Mouse (Mus musculus): ENCODE results near the gene Chst3. TPM values are rescaled to one million over a fixed set of nuclear protein-coding genes. Genes with fewer than 3 reads are reported as not detected.
"Not testable (repeated sequence)": the region's sequence is repeated elsewhere in the genome, so short reads cannot be mapped to it uniquely, and the experiment has no call there.

The Chst3 gene
- polyA plus RNA-seq, 1 experiment from 2014 or later: 3.7 TPM

DNA sequence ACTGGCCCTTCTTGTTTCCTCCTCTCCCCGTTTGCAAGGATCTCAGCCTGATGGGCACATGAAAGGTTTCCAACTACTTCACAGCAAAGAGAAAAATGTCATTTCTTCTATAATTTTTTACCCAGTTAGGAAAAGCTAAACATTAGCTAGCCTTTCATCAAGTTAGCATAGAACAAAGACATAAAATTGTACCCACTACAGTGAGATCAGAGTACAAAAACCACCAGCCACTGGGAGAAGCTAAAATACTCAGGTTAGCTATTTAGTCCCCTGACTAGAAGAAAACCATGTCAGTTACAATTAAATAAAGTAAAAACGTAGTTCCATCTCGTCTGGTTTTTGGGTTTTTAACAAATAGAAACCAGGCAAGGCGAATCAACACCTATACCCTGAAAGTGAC, 8.6 kb upstream of the Chst3 start:
- Histone ChIP-seq H3K36me3 (no peaks in the 10 kb centered on the region), H3K9me3 (no peaks in the 10 kb centered on the region), H3K9ac (no peak overlapping the region), H3K27me3 (no peaks in the 10 kb centered on the region), H3K4me3 (no peak overlapping the region), H3K4me1 (no peaks in the 10 kb centered on the region), H3K27ac (no peak overlapping the region), H3K4me2 (replicated peaks) (no peak overlapping the region)
- whole genome bisulfite sequencing: 57% methylated on average over 4 of the region's 4 CpGs
- no peak for ATAC-seq (ENCODE audit: low FRiP score, low read depth)

DNA sequence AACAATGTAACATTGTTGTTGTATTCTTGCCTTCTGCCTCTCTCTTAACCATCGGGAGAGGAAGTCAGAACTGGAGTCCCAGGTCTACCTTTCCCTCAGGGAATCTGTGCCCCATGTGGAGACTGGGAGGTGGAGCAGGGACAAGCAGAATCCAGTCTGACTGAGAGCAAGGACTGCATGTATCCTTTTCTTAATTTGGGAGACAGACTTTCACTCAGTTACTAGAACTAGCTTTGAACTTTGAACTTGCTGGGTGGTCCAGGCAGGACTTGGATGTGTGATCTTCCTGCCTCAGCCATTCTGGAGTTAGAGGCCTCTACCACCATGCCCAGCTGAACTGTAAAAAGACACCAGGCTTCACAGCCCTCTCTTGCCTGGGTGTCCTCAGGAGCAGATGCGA, 5.5 kb upstream of the Chst3 start:
- Histone ChIP-seq H3K9ac (no peak overlapping the region), H3K27ac (no peak overlapping the region), H3K36me3 (no peaks in the 10 kb centered on the region; the same call in 1 of the 2 replicates), H3K9me3 (0 out of 2 replicates have a peak, but pooled peaks cover 6% of the 10 kb centered on the region), H3K4me3 (no peak overlapping the region), H3K4me2 (replicated peaks) (no peak overlapping the region), H3K4me1 (peaks cover 9% of the 10 kb centered on the region), H3K27me3 (no peaks in the 10 kb centered on the region)
- no peak for ATAC-seq (ENCODE audit: low FRiP score, low read depth)
- 63% methylated on average over 2 of the region's 2 CpGs for WGBS

GRCm38 (mm10) chr10:60221571-60222259, 2.7 kb upstream of the Chst3 start:
- H3K27ac ChIP-seq; ATAC-seq (ENCODE audit: low FRiP score, low read depth); H3K4me3 ChIP-seq; H3K9me3 ChIP-seq; H3K27me3 ChIP-seq; H3K9ac ChIP-seq; H3K36me3 ChIP-seq; H3K4me2 ChIP-seq (replicated peaks): not testable (repeated sequence)
- WGBS: 89% methylated on average over 5 of the region's 5 CpGs
- peaks cover 28% of the 10 kb centered on the region for H3K4me1 ChIP-seq

GRCm38 (mm10) chr10:60220607-60221006, 1.5 kb upstream of the Chst3 start:
- Histone ChIP-seq H3K9ac (no peak overlapping the region), H3K27ac (no peak overlapping the region), H3K4me1 (peaks cover 37% of the 10 kb centered on the region), H3K27me3 (no peaks in the 10 kb centered on the region; the same call in 1 of the 2 replicates), H3K9me3 (0 out of 2 replicates have a peak, but pooled peaks cover 6% of the 10 kb centered on the region), H3K4me2 (replicated peaks) (peak overlapping the region; percentile 86), H3K36me3 (no peaks in the 10 kb centered on the region; the same call in 1 of the 2 replicates), H3K4me3 (no peak overlapping the region)
- WGBS: 86% methylated on average over 4 of the region's 4 CpGs
- no peak for ATAC-seq (ENCODE audit: low FRiP score, low read depth)

DNA sequence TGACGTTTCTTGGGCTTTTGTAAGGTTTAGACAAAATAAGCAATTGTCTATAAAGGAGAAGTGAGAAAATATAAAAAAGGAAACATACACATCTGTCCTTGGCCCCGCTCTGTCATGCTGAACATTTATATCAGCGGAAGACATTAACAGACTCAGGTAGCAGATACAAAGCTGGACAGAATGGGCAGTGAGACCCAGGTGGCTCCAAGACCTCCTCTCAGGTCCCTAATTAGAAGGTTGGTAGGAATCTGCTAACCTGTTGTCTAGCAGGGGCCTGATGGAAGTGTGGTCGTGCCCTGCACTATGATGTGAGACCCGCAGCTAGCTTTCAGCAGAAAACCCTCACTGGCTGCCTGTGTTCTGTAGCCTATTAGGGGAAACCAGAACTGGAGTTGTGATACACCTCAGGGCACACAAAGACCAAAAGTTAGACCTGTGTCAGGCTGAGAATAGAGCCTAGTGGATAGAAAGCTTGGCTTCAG, 1.0 kb upstream of the Chst3 start:
- no peaks in the 10 kb centered on the region; the same call in 1 of the 2 replicates for H3K36me3 ChIP-seq
- WGBS: 76% methylated on average over 5 of the region's 5 CpGs

GRCm38 (mm10) chr10:60218033-60218590, 948 bp downstream of the Chst3 start:
- WGBS: 4% methylated on average over 18 of the region's 18 CpGs
- H3K4me1 ChIP-seq: peaks cover 60% of the 10 kb centered on the region
- H3K36me3 ChIP-seq: no peaks in the 10 kb centered on the region; the same call in 1 of the 2 replicates
- H3K27ac ChIP-seq: peak overlapping the region; percentile 85; the same call in 1 of the 2 replicates
- H3K27me3 ChIP-seq: no peaks in the 10 kb centered on the region; the same call in 1 of the 2 replicates
- H3K4me3 ChIP-seq: peak overlapping the region; percentile 74
- no peak for ATAC-seq (ENCODE audit: low FRiP score, low read depth)
- peak overlapping the region; percentile 89 for H3K9ac ChIP-seq
- peak overlapping the region; percentile 86 for H3K4me2 ChIP-seq (replicated peaks)
- 0 out of 2 replicates have a peak, but pooled peaks cover 6% of the 10 kb centered on the region for H3K9me3 ChIP-seq

More for the DNA sequence above, 1.0 kb upstream of the Chst3 start:
- Histone ChIP-seq H3K27ac (peak overlapping the region; percentile 85; the same call in 1 of the 2 replicates), H3K4me2 (replicated peaks) (peak overlapping the region; percentile 86), H3K4me3 (peak overlapping the region; percentile 74), H3K27me3 (no peaks in the 10 kb centered on the region; the same call in 1 of the 2 replicates), H3K9me3 (0 out of 2 replicates have a peak, but pooled peaks cover 6% of the 10 kb centered on the region), H3K9ac (peak overlapping the region; percentile 89; the same call in 1 of the 2 replicates), H3K4me1 (peaks cover 42% of the 10 kb centered on the region)
- ATAC-seq (ENCODE audit: low FRiP score, low read depth): no peak

DNA sequence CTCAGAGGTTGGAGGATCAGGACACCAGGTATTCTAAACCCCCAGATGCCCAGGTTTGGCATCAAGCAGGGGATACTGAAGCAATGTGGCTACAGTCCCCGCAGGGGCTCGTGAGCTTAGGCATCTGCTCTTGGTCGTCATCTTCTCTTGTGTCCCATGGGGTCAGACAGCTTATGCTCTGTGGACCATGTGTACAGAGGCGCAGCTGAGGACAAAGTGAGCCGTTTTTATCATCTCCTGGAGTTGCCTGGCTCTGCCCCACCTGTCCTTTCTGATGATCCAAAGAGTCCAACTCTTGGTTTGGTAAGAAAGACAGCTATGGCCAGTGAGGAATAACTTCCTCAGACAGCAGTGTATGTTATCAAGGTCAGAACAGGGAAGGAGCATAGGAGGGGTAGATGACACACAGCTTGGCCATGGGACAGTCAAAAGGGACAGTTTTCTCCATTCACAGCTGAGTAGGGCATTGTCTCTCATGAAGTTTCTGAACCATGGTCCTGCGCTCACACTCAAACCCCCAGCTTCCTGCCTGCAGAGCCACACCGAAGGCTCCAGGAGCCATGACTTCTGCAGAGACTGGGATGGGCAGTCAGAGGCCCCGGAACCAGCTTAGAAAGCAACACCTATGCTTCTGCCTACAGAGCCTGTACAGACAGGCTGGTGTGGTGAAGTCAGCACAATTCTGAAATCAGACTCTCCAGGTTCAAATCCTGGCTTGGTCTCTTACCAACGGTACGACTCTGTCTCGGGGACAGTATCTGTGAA, 2.5 kb downstream of the Chst3 start:
- peaks cover 76% of the 10 kb centered on the region for H3K4me1 ChIP-seq
- H3K4me2 ChIP-seq (replicated peaks): peak overlapping the region; percentile 86
- no peak overlapping the region for H3K27ac ChIP-seq
- 84% methylated on average over 11 of the region's 11 CpGs for WGBS
- H3K36me3 ChIP-seq: no peaks in the 10 kb centered on the region; the same call in 1 of the 2 replicates
- H3K4me3 ChIP-seq: no peak overlapping the region
- no peak for ATAC-seq (ENCODE audit: low FRiP score, low read depth)
- H3K27me3 ChIP-seq: no peaks in the 10 kb centered on the region; the same call in 1 of the 2 replicates
- no peak overlapping the region for H3K9ac ChIP-seq
- 0 out of 2 replicates have a peak, but pooled peaks cover 4% of the 10 kb centered on the region for H3K9me3 ChIP-seq

- 60% methylated on average over 14 of the region's 14 CpGs for WGBS
- Histone ChIP-seq H3K9ac (peak overlapping the region; percentile 19; the same call in 1 of the 2 replicates), H3K9me3 (no peaks in the 10 kb centered on the region), H3K36me3 (no peaks in the 10 kb centered on the region), H3K4me2 (replicated peaks) (peak overlapping the region; percentile 9; the same call in 1 of the 2 replicates), H3K27me3 (no peaks in the 10 kb centered on the region; the same call in 1 of the 2 replicates), H3K27ac (no peak overlapping the region; the same call in 1 of the 2 replicates), H3K4me3 (no peak overlapping the region), H3K4me1 (peaks cover 74% of the 10 kb centered on the region)
- ATAC-seq (ENCODE audit: low FRiP score, low read depth): no peak
Observed at GRCm38 (mm10) chr10:60215077-60215960, 3.7 kb downstream of the Chst3 start.

- Histone ChIP-seq H3K27me3 (no peaks in the 10 kb centered on the region; the same call in 1 of the 2 replicates), H3K4me1 (peaks cover 69% of the 10 kb centered on the region), H3K9me3 (no peaks in the 10 kb centered on the region), H3K4me2 (replicated peaks) (0 out of 2 replicates have a peak overlapping the region, but pooled peaks have one; percentile 9), H3K4me3 (no peak overlapping the region), H3K27ac (peak overlapping the region; percentile 69), H3K9ac (peak overlapping the region; percentile 19; the same call in 1 of the 2 replicates), H3K36me3 (no peaks in the 10 kb centered on the region)
- no peak for ATAC-seq (ENCODE audit: low FRiP score, low read depth)
- WGBS: 39% methylated on average over 11 of the region's 11 CpGs
Observed at GRCm38 (mm10) chr10:60212589-60213379, 6.3 kb downstream of the Chst3 start.

GRCm38 (mm10) chr10:60211501-60212005, 7.5 kb downstream of the Chst3 start:
- Histone ChIP-seq H3K4me1 (peaks cover 57% of the 10 kb centered on the region), H3K27me3 (no peaks in the 10 kb centered on the region), H3K4me3 (no peak overlapping the region), H3K27ac (no peak overlapping the region), H3K4me2 (replicated peaks) (no peak overlapping the region), H3K9me3 (no peaks in the 10 kb centered on the region), H3K9ac (no peak overlapping the region), H3K36me3 (no peaks in the 10 kb centered on the region)
- no peak for ATAC-seq (ENCODE audit: low FRiP score, low read depth)
- 64% methylated on average over 8 of the region's 8 CpGs for WGBS

Measured in limb, embryonic 13.5 days (tissue).